In the genomic region with DNA sequence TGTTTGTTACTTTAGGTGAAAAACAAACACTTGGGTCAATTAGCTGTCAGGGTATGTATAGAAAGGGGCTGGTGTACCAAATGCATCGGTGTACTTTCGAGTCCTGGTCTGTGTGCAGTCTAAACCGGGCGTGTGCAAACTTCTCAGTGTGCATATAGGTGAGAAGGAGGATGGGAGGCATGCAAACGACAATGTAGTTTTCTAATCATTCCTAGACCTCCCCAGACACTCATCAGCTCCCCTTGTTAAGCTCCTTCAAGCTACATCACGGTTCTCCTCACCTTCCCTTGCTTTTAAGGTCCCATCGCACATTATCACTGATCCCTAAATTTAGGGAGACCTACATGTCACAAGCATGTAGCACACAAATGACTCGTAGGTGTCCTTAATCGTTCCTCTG, we compare ENCODE assay signal across 14 mouse cellular contexts.
DNase-seq lines count a peak whose midpoint lies in the region; ATAC-seq and TF ChIP-seq lines count a peak whose summit lies in the region.
"Had no signal": no experiment of that assay in that cellular context is flagged by ENCODE, and none has a peak within 500 bp of the region (broad histone marks: within the 10 kb centered on the region; RNA-seq: fewer than 3 reads in every experiment).

No protein-coding gene starts in this region.

- no peak overlapping the region for H3K27ac ChIP-seq in kidney, embryonic 16.5 days (ENCODE audit: low read length)
- peak overlapping the region; percentile 83 for H3K27ac ChIP-seq in cortical plate, adult 2 months (ENCODE audit: insufficient read depth, low read length)
- peak overlapping the region; percentile 92; the same call in 1 of the 2 replicates for H3K27ac ChIP-seq in forebrain, embryonic 14.5 days (ENCODE audit: low read depth, low read length)
- peak overlapping the region; percentile 88 for H3K27ac ChIP-seq in midbrain, embryonic 15.5 days
- no peak overlapping the region for H3K27ac ChIP-seq in intestine, embryonic 16.5 days (ENCODE audit: low read length)

- no peaks in the 10 kb centered on the region for H3K36me3 ChIP-seq in kidney, embryonic 16.5 days (ENCODE audit: insufficient read depth, low read length)
- H3K36me3 ChIP-seq in forebrain, embryonic 14.5 days (ENCODE audit: control insufficient read depth, insufficient read depth, low read length) = no peaks in the 10 kb centered on the region
- no peaks in the 10 kb centered on the region for H3K36me3 ChIP-seq in midbrain, embryonic 15.5 days (replicated peaks)
- H3K36me3 ChIP-seq in intestine, embryonic 16.5 days (ENCODE audit: control insufficient read depth, insufficient read depth, low read length) = no peaks in the 10 kb centered on the region
- H3K36me3 ChIP-seq: G1E had no signal

- 0 out of 2 replicates have a peak overlapping the region, but pooled peaks have one; percentile 4 for H3K4me3 ChIP-seq in kidney, embryonic 16.5 days (ENCODE audit: low read length)
- H3K4me3 ChIP-seq in cortical plate, adult 2 months (ENCODE audit: insufficient read depth, low read length) = peak overlapping the region; percentile 93
- peak overlapping the region; percentile 48 for H3K4me3 ChIP-seq in forebrain, embryonic 14.5 days (ENCODE audit: low read depth, low read length)
- peak overlapping the region; percentile 49 for H3K4me3 ChIP-seq in midbrain, embryonic 15.5 days
- no peak overlapping the region for H3K4me3 ChIP-seq in intestine, embryonic 16.5 days (ENCODE audit: low read length)

- H3K4me1 ChIP-seq in kidney, embryonic 16.5 days (ENCODE audit: insufficient read depth, low read length) = 0 out of 2 replicates have a peak, but pooled peaks cover 7% of the 10 kb centered on the region
- peaks cover 3% of the 10 kb centered on the region; the same call in 1 of the 2 replicates for H3K4me1 ChIP-seq in cortical plate, adult 2 months (ENCODE audit: control insufficient read depth, insufficient read depth, low read length)
- peaks cover 14% of the 10 kb centered on the region for H3K4me1 ChIP-seq in forebrain, embryonic 14.5 days (ENCODE audit: control insufficient read depth, insufficient read depth, low read length)
- 0 out of 2 replicates have a peak, but pooled peaks cover 5% of the 10 kb centered on the region for H3K4me1 ChIP-seq in midbrain, embryonic 15.5 days
- no peaks in the 10 kb centered on the region for H3K4me1 ChIP-seq in intestine, embryonic 16.5 days (ENCODE audit: control insufficient read depth, insufficient read depth, low read length)

- peak; percentile 46; the same call in 1 of the 2 replicates for TF ChIP-seq POLR2A in cortical plate, adult 2 months (IDR thresholded peaks at IDR 0.05; ENCODE audit: extremely low read depth, insufficient read depth, low read length)

- WGBS in kidney, embryonic 16.5 days = 58% methylated on average over 9 of the region's 9 CpGs
- WGBS in forebrain, embryonic 14.5 days = 68% methylated on average over 9 of the region's 9 CpGs
- 60% methylated on average over 9 of the region's 9 CpGs for WGBS in midbrain, embryonic 15.5 days
- WGBS in intestine, embryonic 16.5 days = 66% methylated on average over 9 of the region's 9 CpGs

- no peak for DNase-seq in kidney, adult 9 months
- DNase-seq in forebrain, embryonic 14.5 days (ENCODE audit: low spot score) = no peak
- no peak for DNase-seq in ovary, postnatal 14 days (ENCODE audit: low spot score)
- no peak for DNase-seq in retina, embryonic 14.5 days (ENCODE audit: low spot score)
- DNase-seq: adrenal gland, adult 2 months; cerebellum, adult 8-10 months; kidney, adult 8-10 months; right cerebral cortex, adult 18-20 months had no signal

- H3K27me3 ChIP-seq in kidney, embryonic 16.5 days (ENCODE audit: insufficient read depth, low read length) = no peaks in the 10 kb centered on the region
- H3K27me3 ChIP-seq in forebrain, embryonic 14.5 days (replicated peaks; ENCODE audit: control insufficient read depth, insufficient read depth, low read length) = no peaks in the 10 kb centered on the region
- H3K27me3 ChIP-seq in midbrain, embryonic 15.5 days (replicated peaks) = no peaks in the 10 kb centered on the region
- no peaks in the 10 kb centered on the region for H3K27me3 ChIP-seq in intestine, embryonic 16.5 days (replicated peaks; ENCODE audit: control insufficient read depth, insufficient read depth, low read length)

- TF ChIP-seq CTCF in cortical plate, adult 2 months (IDR thresholded peaks at IDR 0.05; ENCODE audit: extremely low read depth, insufficient read depth, low read length) = no peak

- H3K4me2 ChIP-seq in kidney, embryonic 16.5 days (replicated peaks; ENCODE audit: low read depth, low read length) = peak overlapping the region; percentile 10; the same call in 1 of the 2 replicates
- H3K4me2 ChIP-seq in forebrain, embryonic 14.5 days (ENCODE audit: low read length) = peak overlapping the region; percentile 87
- peak overlapping the region; percentile 67 for H3K4me2 ChIP-seq in midbrain, embryonic 15.5 days
- H3K4me2 ChIP-seq in intestine, embryonic 16.5 days (ENCODE audit: low read depth, low read length) = no peak overlapping the region
- H3K4me2 ChIP-seq: liver, embryonic 11.5 days had no signal

- ATAC-seq in kidney, embryonic 16.5 days (ENCODE audit: low FRiP score, low TSS enrichment) = no peak
- no peak for ATAC-seq in forebrain, embryonic 14.5 days
- ATAC-seq in midbrain, embryonic 15.5 days (replicated peaks) = 0 out of 2 replicates have a peak, but pooled peaks have one; percentile 10
- no peak for ATAC-seq in intestine, embryonic 16.5 days

- H3K9ac ChIP-seq in kidney, embryonic 16.5 days (replicated peaks; ENCODE audit: low read length) = no peak overlapping the region
- H3K9ac ChIP-seq in forebrain, embryonic 14.5 days (ENCODE audit: low read length) = peak overlapping the region; percentile 74
- peak overlapping the region; percentile 50 for H3K9ac ChIP-seq in midbrain, embryonic 15.5 days
- H3K9ac ChIP-seq in intestine, embryonic 16.5 days (ENCODE audit: low read depth, low read length) = no peak overlapping the region

- no peaks in the 10 kb centered on the region for H3K9me3 ChIP-seq in kidney, embryonic 16.5 days (ENCODE audit: low read length)
- H3K9me3 ChIP-seq in forebrain, embryonic 14.5 days (replicated peaks; ENCODE audit: control insufficient read depth, low read length) = no peaks in the 10 kb centered on the region
- no peaks in the 10 kb centered on the region for H3K9me3 ChIP-seq in midbrain, embryonic 15.5 days
- no peaks in the 10 kb centered on the region for H3K9me3 ChIP-seq in intestine, embryonic 16.5 days (ENCODE audit: control insufficient read depth, low read length)

Comparison
In these comparisons a context has a peak if more than half of its experiments do, and no peak if none do; other contexts are left out.
1. H3K27ac ChIP-seq: peak in cortical plate, adult 2 months (single experiment), forebrain, embryonic 14.5 days (single experiment) and midbrain, embryonic 15.5 days (single experiment); none in kidney, embryonic 16.5 days (single experiment) and intestine, embryonic 16.5 days (single experiment).
2. H3K9ac ChIP-seq: peak in forebrain, embryonic 14.5 days (single experiment) and midbrain, embryonic 15.5 days (single experiment); none in kidney, embryonic 16.5 days (single experiment) and intestine, embryonic 16.5 days (single experiment).